9 mouse cellular contexts compared by ENCODE assay signal in the genomic region with DNA sequence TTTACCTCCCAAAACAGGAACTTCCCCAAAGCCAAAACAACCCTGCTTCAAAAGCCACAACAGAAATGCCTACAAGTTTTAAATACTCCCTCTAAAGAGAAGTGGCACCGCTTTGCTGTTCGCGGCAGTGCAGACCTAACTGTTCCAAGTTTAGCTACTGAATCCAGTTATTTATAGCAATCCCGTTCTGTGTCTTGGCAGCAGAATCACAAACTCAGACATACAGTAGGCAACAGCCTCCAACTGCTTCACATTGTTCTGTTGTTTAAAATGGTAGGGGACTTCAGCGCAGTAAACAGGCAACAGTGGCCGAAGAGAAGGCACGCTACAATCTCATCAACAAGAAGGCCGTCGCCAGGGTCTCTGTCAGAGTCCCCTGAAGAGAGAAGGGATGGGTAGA.
DNase-seq lines count a peak whose midpoint lies in the region; TF ChIP-seq lines count a peak whose summit lies in the region.
"Had no signal": no experiment of that assay in that cellular context is flagged by ENCODE, and none has a peak within 500 bp of the region (broad histone marks: within the 10 kb centered on the region; RNA-seq: fewer than 3 reads in every experiment).

No protein-coding gene starts in this region.

- no peak overlapping the region for H3K4me3 ChIP-seq in MEL (ENCODE audit: control insufficient read depth in 1 of 2, insufficient read depth in 1 of 2, low read depth in 2 of 2, low read length in 2 of 2)
- no peak overlapping the region for H3K4me3 ChIP-seq in cortical plate, adult 2 months (ENCODE audit: insufficient read depth, low read length)

- peaks cover 0 to 5% of the 10 kb centered on the region in 2 experiments; a peak in 2 of 4 replicates for H3K4me1 ChIP-seq in MEL (ENCODE audit: control insufficient read depth in 1 of 2, insufficient read depth in 2 of 2, low read length in 2 of 2)
- H3K4me1 ChIP-seq in cortical plate, adult 2 months (ENCODE audit: control insufficient read depth, insufficient read depth, low read length), result peaks cover 15% of the 10 kb centered on the region

- H3K36me3 ChIP-seq in MEL (ENCODE audit: control insufficient read depth in 1 of 2, insufficient read depth in 2 of 2, low read length in 2 of 2), result peaks cover 0 to 8% of the 10 kb centered on the region in 2 experiments; a peak in 2 of 4 replicates

- no peak for TF ChIP-seq CTCF in MEL (IDR thresholded peaks at IDR 0.05 in 2 of 3, conservative IDR thresholded peaks at IDR 0.05 in 1 of 3; ENCODE audit: control insufficient read depth in 1 of 3, insufficient read depth in 1 of 3, low read depth in 2 of 3, low read length in 3 of 3, poor library complexity in 1 of 3, severe bottlenecking in 1 of 3)
- no peak for TF ChIP-seq CTCF in cortical plate, adult 2 months (IDR thresholded peaks at IDR 0.05; ENCODE audit: extremely low read depth, insufficient read depth, low read length)

- H3K9me3 ChIP-seq in MEL (replicated peaks; ENCODE audit: insufficient read depth, low read length), result no peaks in the 10 kb centered on the region

- no peak overlapping the region for H3K27ac ChIP-seq in MEL (ENCODE audit: control insufficient read depth, low read depth, low read length)
- H3K27ac ChIP-seq in cortical plate, adult 2 months (ENCODE audit: insufficient read depth, low read length), result peak overlapping the region; percentile 86
- H3K27ac ChIP-seq: liver, embryonic 14.5 days had no signal

- H3K9ac ChIP-seq in MEL (ENCODE audit: control insufficient read depth, low read depth, low read length, poor library complexity, severe bottlenecking), result no peak overlapping the region
- H3K9ac ChIP-seq: liver, embryonic 14.5 days had no signal

- intact Hi-C loops in heart, postnatal 25 days (cut with DNase I), result no loop called here

- TF ChIP-seq POLR2A in MEL (IDR thresholded peaks at IDR 0.05; ENCODE audit: control insufficient read depth in 1 of 2, insufficient read depth in 1 of 2, low read depth in 1 of 2, low read length in 2 of 2, poor library complexity in 1 of 2), result no peak
- TF ChIP-seq POLR2A in cortical plate, adult 2 months (IDR thresholded peaks at IDR 0.05; ENCODE audit: extremely low read depth, insufficient read depth, low read length), result no peak

- peaks cover 3% of the 10 kb centered on the region; the same call in 1 of the 2 replicates for H3K79me2 ChIP-seq in MEL (ENCODE audit: control insufficient read depth, insufficient read depth, low read length, poor library complexity)

- no peaks in the 10 kb centered on the region for H3K27me3 ChIP-seq in MEL (ENCODE audit: control insufficient read depth in 1 of 2, insufficient read depth in 2 of 2, low read length in 2 of 2)

- no peak for TF ChIP-seq RAD21 in MEL (IDR thresholded peaks at IDR 0.05; ENCODE audit: low read depth, low read length)

- DNase-seq in heart, adult 18-20 months, result peak; percentile 44 to 53
- no peak for DNase-seq in heart, postnatal 25 days (ENCODE audit: low spot score)
- peak; percentile 41 for DNase-seq in MEL (ENCODE audit: low read depth, low spot score)
- peak; percentile 25 for DNase-seq in left cerebral cortex, adult 18-20 months (ENCODE audit: low spot score in 2 of 2)
- DNase-seq in adrenal gland, adult 2 months, result no peak
- DNase-seq in gastrocnemius, postnatal 25 days, result no peak
- DNase-seq in ovary, postnatal 14 days (ENCODE audit: low spot score), result no peak

- TF ChIP-seq EP300 in MEL (IDR thresholded peaks at IDR 0.05; ENCODE audit: low read depth in 1 of 2, low read length in 2 of 2), result no peak

TF ChIP-seq in MEL, 35 proteins besides CTCF, POLR2A, EP300 and RAD21:
- no peak for TF ChIP-seq ELF1 (IDR thresholded peaks at IDR 0.05; ENCODE audit: low read depth, low read length)
- no peak for TF ChIP-seq SIN3A (IDR thresholded peaks at IDR 0.05; ENCODE audit: low read length)
- no peak for TF ChIP-seq CHD1 (IDR thresholded peaks at IDR 0.05; ENCODE audit: low read depth, low read length)
- no peak for TF ChIP-seq MEF2A (IDR thresholded peaks at IDR 0.05; ENCODE audit: extremely low read depth, insufficient replicate concordance, low read depth, low read length, poor library complexity, severe bottlenecking)
- TF ChIP-seq GATA1 (IDR thresholded peaks at IDR 0.05; ENCODE audit: low read depth, low read length), result no peak
- no peak for TF ChIP-seq ETS1 (IDR thresholded peaks at IDR 0.05; ENCODE audit: low read depth, low read length)
- no peak for TF ChIP-seq MAFK (IDR thresholded peaks at IDR 0.05; ENCODE audit: borderline replicate concordance, low read depth, low read length)
- TF ChIP-seq USF1 (IDR thresholded peaks at IDR 0.05; ENCODE audit: low read depth, low read length), result no peak
- no peak for TF ChIP-seq CHD2 (IDR thresholded peaks at IDR 0.05; ENCODE audit: low read length)
- no peak for TF ChIP-seq HCFC1 (IDR thresholded peaks at IDR 0.05; ENCODE audit: low read depth, low read length)
- TF ChIP-seq KAT2A (conservative IDR thresholded peaks at IDR 0.05; ENCODE audit: low read depth, low read length), result no peak
- no peak for TF ChIP-seq MXI1 (IDR thresholded peaks at IDR 0.05; ENCODE audit: low read depth, low read length)
- no peak for TF ChIP-seq GABPA (IDR thresholded peaks at IDR 0.05; ENCODE audit: low read depth, low read length)
- no peak for TF ChIP-seq NELFE (IDR thresholded peaks at IDR 0.05; ENCODE audit: low read depth, low read length)
- TF ChIP-seq ZC3H11A (IDR thresholded peaks at IDR 0.05; ENCODE audit: low read depth, low read length), result no peak
- no peak for TF ChIP-seq BHLHE40 (IDR thresholded peaks at IDR 0.05; ENCODE audit: borderline replicate concordance, low read depth, low read length)
- TF ChIP-seq SMC3 (IDR thresholded peaks at IDR 0.05; ENCODE audit: low read depth, low read length), result no peak
- TF ChIP-seq MYC (IDR thresholded peaks at IDR 0.05; ENCODE audit: low read depth, low read length), result no peak
- no peak for TF ChIP-seq TAL1 (IDR thresholded peaks at IDR 0.05; ENCODE audit: low read length)
TF ChIP-seq in MEL: peak in this region for 0.

Comparison
In these comparisons a context has a peak if more than half of its experiments do, and no peak if none do; other contexts are left out.
1. DNase-seq: peak in heart, adult 18-20 months (2 of 2), MEL (single experiment) and left cerebral cortex, adult 18-20 months (2 of 2); none in heart, postnatal 25 days (single experiment), adrenal gland, adult 2 months (single experiment), gastrocnemius, postnatal 25 days (single experiment) and ovary, postnatal 14 days (single experiment).